ENCODE assay signal across 9 mouse cellular contexts in genomic region chr1:90202207-90202978, GRCm38 (mm10). TPM values are rescaled to one million over a fixed set of nuclear protein-coding genes. Genes with fewer than 3 reads are reported as not detected.
DNase-seq lines count a peak whose midpoint lies in the region; ATAC-seq and TF ChIP-seq lines count a peak whose summit lies in the region.
"Had no signal": no experiment of that assay in that cellular context is flagged by ENCODE, and none has a peak within 500 bp of the region (broad histone marks: within the 10 kb centered on the region; RNA-seq: fewer than 3 reads in every experiment).

No protein-coding gene starts in this region.

- peaks cover 25% of the 10 kb centered on the region for H3K4me1 ChIP-seq in hindbrain, embryonic 14.5 days (replicated peaks; ENCODE audit: control insufficient read depth, insufficient read depth, low read length)
- peaks cover 62% of the 10 kb centered on the region for H3K4me1 ChIP-seq in limb, embryonic 10.5 days
- H3K4me1 ChIP-seq in midbrain, embryonic 13.5 days (replicated peaks): peaks cover 50% of the 10 kb centered on the region

- peak overlapping the region; percentile 22; the same call in 1 of the 2 replicates for H3K9ac ChIP-seq in hindbrain, embryonic 14.5 days
- H3K9ac ChIP-seq in midbrain, embryonic 13.5 days (replicated peaks): no peak overlapping the region

- no peaks in the 10 kb centered on the region for H3K36me3 ChIP-seq in hindbrain, embryonic 14.5 days (replicated peaks; ENCODE audit: control insufficient read depth, insufficient read depth)
- H3K36me3 ChIP-seq in limb, embryonic 10.5 days: no peaks in the 10 kb centered on the region
- H3K36me3 ChIP-seq in midbrain, embryonic 13.5 days: no peaks in the 10 kb centered on the region

- H3K4me3 ChIP-seq in left cerebral cortex, adult 2 months: no peak overlapping the region
- no peak overlapping the region for H3K4me3 ChIP-seq in hindbrain, embryonic 14.5 days (replicated peaks; ENCODE audit: low read length)
- H3K4me3 ChIP-seq in limb, embryonic 10.5 days: peak overlapping the region; percentile 27
- H3K4me3 ChIP-seq in midbrain, embryonic 13.5 days (replicated peaks): no peak overlapping the region

- no peaks in the 10 kb centered on the region for H3K9me3 ChIP-seq in hindbrain, embryonic 14.5 days (ENCODE audit: control insufficient read depth, low read length)
- no peaks in the 10 kb centered on the region for H3K9me3 ChIP-seq in limb, embryonic 10.5 days (replicated peaks)
- H3K9me3 ChIP-seq in midbrain, embryonic 13.5 days: peaks cover 4% of the 10 kb centered on the region; the same call in 1 of the 2 replicates

- peaks cover 11% of the 10 kb centered on the region; the same call in 1 of the 2 replicates for H3K27me3 ChIP-seq in hindbrain, embryonic 14.5 days (ENCODE audit: control insufficient read depth, insufficient read depth, low read length)
- peaks cover 43% of the 10 kb centered on the region for H3K27me3 ChIP-seq in limb, embryonic 10.5 days (ENCODE audit: low read depth, poor library complexity, severe bottlenecking)
- H3K27me3 ChIP-seq in midbrain, embryonic 13.5 days: peaks cover 28% of the 10 kb centered on the region

- ATAC-seq in hindbrain, embryonic 14.5 days (ENCODE audit: low FRiP score): peak; percentile 46; the same call in 1 of the 2 replicates
- peak; percentile 49 for ATAC-seq in midbrain, embryonic 13.5 days

- peak; percentile 39 to 50 for DNase-seq in left cerebral cortex, adult 2 months (ENCODE audit: extremely low spot score in 1 of 2, low spot score in 2 of 2)
- no peak for DNase-seq in left cerebral cortex, adult 11 months (ENCODE audit: low spot score)
- DNase-seq in cerebellum, postnatal 36 days: peak; percentile 85 to 88
- DNase-seq in gastrocnemius, postnatal 10 days: peak; percentile 80
- DNase-seq in hindbrain, embryonic 14.5 days (ENCODE audit: low spot score): peak; percentile 67
- DNase-seq in limb, embryonic 10.5 days (ENCODE audit: low spot score): peak; percentile 68
- peak; percentile 76 for DNase-seq in urinary bladder, postnatal 14 days (ENCODE audit: low spot score)

- intact Hi-C loops in left cerebral cortex, adult 2 months (cut with DNase I): loop anchor here (2.0 kb wide), 1 partner anchor 142 kb away; no protein-coding TSS in a partner anchor

- WGBS in hindbrain, embryonic 14.5 days: 6% methylated on average over 23 of the region's 23 CpGs
- 6% methylated on average over 23 of the region's 23 CpGs for WGBS in limb, embryonic 10.5 days
- WGBS in midbrain, embryonic 13.5 days: 4% methylated on average over 23 of the region's 23 CpGs

- TF ChIP-seq CTCF in left cerebral cortex, adult 2 months (IDR thresholded peaks at IDR 0.05): peak; percentile 45

- peak overlapping the region; percentile 10; the same call in 1 of the 2 replicates for H3K4me2 ChIP-seq in hindbrain, embryonic 14.5 days (replicated peaks)
- peak overlapping the region; percentile 65 for H3K4me2 ChIP-seq in midbrain, embryonic 13.5 days (replicated peaks)

- no peak overlapping the region for H3K27ac ChIP-seq in left cerebral cortex, adult 2 months
- H3K27ac ChIP-seq in hindbrain, embryonic 14.5 days: no peak overlapping the region
- H3K27ac ChIP-seq in limb, embryonic 10.5 days: peak overlapping the region; percentile 67
- H3K27ac ChIP-seq in midbrain, embryonic 13.5 days: no peak overlapping the region

RNA-seq across cellular contexts. Expression of gene Ackr3, which starts 1.4 kb away (rescaled TPM):
- 1 to 10 TPM; 7.4 to 9.9 TPM for total RNA-seq in left cerebral cortex, adult 2 months (2021)
- total RNA-seq in gastrocnemius, postnatal 10 days (2021): 10 to 100 TPM; 16.6 to 16.7 TPM
- 10.3 and 11.1 TPM in 2 replicates for polyA plus RNA-seq in hindbrain, embryonic 14.5 days (2014; fragmentation: Nextera tagmentation; extraction: Ambion mirVana)
- polyA plus RNA-seq in limb, embryonic 10.5 days (2016; fragmentation: Nextera tagmentation; extraction: Ambion mirVana): 12.9 and 16.5 TPM in 2 replicates
- 16.1 and 17.1 TPM in 2 replicates for polyA plus RNA-seq in midbrain, embryonic 13.5 days (2015; fragmentation: Nextera tagmentation; extraction: Ambion mirVana)

RNA-seq across cellular contexts. Expression of gene Iqca, which starts 49.2 kb away (rescaled TPM):
- total RNA-seq in left cerebral cortex, adult 2 months (2021): under 1 TPM; 0.29 to 0.75 TPM
- not detected for total RNA-seq in gastrocnemius, postnatal 10 days (2021)
- polyA plus RNA-seq in hindbrain, embryonic 14.5 days (2014; fragmentation: Nextera tagmentation; extraction: Ambion mirVana): 0.86 and 1.8 TPM in 2 replicates
- not detected in 2 replicates for polyA plus RNA-seq in limb, embryonic 10.5 days (2016; fragmentation: Nextera tagmentation; extraction: Ambion mirVana)
- 0.24 and 0.35 TPM in 2 replicates for polyA plus RNA-seq in midbrain, embryonic 13.5 days (2015; fragmentation: Nextera tagmentation; extraction: Ambion mirVana)
- polyA plus RNA-seq: large intestine, adult 2 months had no signal
